Mouse (Mus musculus): ENCODE measurements around the gene Rpl38. TPM values are rescaled to one million over a fixed set of nuclear protein-coding genes. Genes with fewer than 3 reads are reported as not detected.

Rpl38 gene
- polyA plus RNA-seq, 1 experiment from 2014 or later = 1,275 TPM

- Histone ChIP-seq H3K4me2 (ENCODE audit: low read length) (peak overlapping the region; percentile 32; the same call in 1 of the 2 replicates), H3K4me3 (ENCODE audit: low read depth, low read length) (no peak overlapping the region), H3K36me3 (ENCODE audit: control insufficient read depth, insufficient read depth, low read length) (no peaks in the 10 kb centered on the region), H3K27me3 (replicated peaks; ENCODE audit: control insufficient read depth, insufficient read depth, low read length) (0 out of 2 replicates have a peak, but pooled peaks cover 7% of the 10 kb centered on the region), H3K4me1 (replicated peaks; ENCODE audit: control insufficient read depth, insufficient read depth, low read length) (peaks cover 6% of the 10 kb centered on the region), H3K27ac (ENCODE audit: low read depth) (no peak overlapping the region), H3K9me3 (ENCODE audit: control insufficient read depth, low read length) (no peaks in the 10 kb centered on the region), H3K9ac (ENCODE audit: low read length) (no peak overlapping the region)
- ATAC-seq (replicated peaks; ENCODE audit: low FRiP score, low TSS enrichment, low read depth) = 0 out of 2 replicates have a peak, but pooled peaks have one; percentile 13
- no peak for DNase-seq (ENCODE audit: low spot score)
- 57% methylated on average over 35 of the region's 35 CpGs for WGBS
These were observed 31.4 kb upstream of the Rpl38 start for GRCm38 (mm10) chr11:114636727-114637505.

- H3K27ac ChIP-seq (ENCODE audit: low read depth) = no peak overlapping the region
- no peak overlapping the region for H3K4me2 ChIP-seq (ENCODE audit: low read length)
- ATAC-seq (replicated peaks; ENCODE audit: low FRiP score, low TSS enrichment, low read depth) (no peak), DNase-seq (ENCODE audit: low spot score) (no peak)
- H3K9ac ChIP-seq (ENCODE audit: low read length) = no peak overlapping the region
- H3K9me3 ChIP-seq (ENCODE audit: control insufficient read depth, low read length) = no peaks in the 10 kb centered on the region
- H3K36me3 ChIP-seq (ENCODE audit: control insufficient read depth, insufficient read depth, low read length) = no peaks in the 10 kb centered on the region
- H3K4me3 ChIP-seq (ENCODE audit: low read depth, low read length) = no peak overlapping the region
- peaks cover 6% of the 10 kb centered on the region for H3K4me1 ChIP-seq (replicated peaks; ENCODE audit: control insufficient read depth, insufficient read depth, low read length)
- 62% methylated on average over 10 of the region's 10 CpGs for WGBS
- 0 out of 2 replicates have a peak, but pooled peaks cover 7% of the 10 kb centered on the region for H3K27me3 ChIP-seq (replicated peaks; ENCODE audit: control insufficient read depth, insufficient read depth, low read length)
These were observed 29.6 kb upstream of the Rpl38 start for GRCm38 (mm10) chr11:114638647-114639290.

GRCm38 (mm10) chr11:114639681-114640103 is 28.6 kb upstream of the Rpl38 start:
- WGBS = 9% methylated on average over 19 of the region's 19 CpGs
- Histone ChIP-seq H3K27ac (ENCODE audit: low read depth) (no peak overlapping the region), H3K4me2 (ENCODE audit: low read length) (no peak overlapping the region), H3K9ac (ENCODE audit: low read length) (no peak overlapping the region), H3K9me3 (ENCODE audit: control insufficient read depth, low read length) (no peaks in the 10 kb centered on the region), H3K4me3 (ENCODE audit: low read depth, low read length) (no peak overlapping the region), H3K27me3 (replicated peaks; ENCODE audit: control insufficient read depth, insufficient read depth, low read length) (0 out of 2 replicates have a peak, but pooled peaks cover 7% of the 10 kb centered on the region), H3K36me3 (ENCODE audit: control insufficient read depth, insufficient read depth, low read length) (no peaks in the 10 kb centered on the region), H3K4me1 (replicated peaks; ENCODE audit: control insufficient read depth, insufficient read depth, low read length) (peaks cover 6% of the 10 kb centered on the region)
- DNase-seq (ENCODE audit: low spot score) (no peak), ATAC-seq (replicated peaks; ENCODE audit: low FRiP score, low TSS enrichment, low read depth) (0 out of 2 replicates have a peak, but pooled peaks have one; percentile 37)

GRCm38 (mm10) chr11:114640658-114641057 is 27.7 kb upstream of the Rpl38 start:
- Histone ChIP-seq H3K36me3 (ENCODE audit: control insufficient read depth, insufficient read depth, low read length) (no peaks in the 10 kb centered on the region), H3K27me3 (replicated peaks; ENCODE audit: control insufficient read depth, insufficient read depth, low read length) (0 out of 2 replicates have a peak, but pooled peaks cover 7% of the 10 kb centered on the region), H3K4me3 (ENCODE audit: low read depth, low read length) (no peak overlapping the region), H3K9me3 (ENCODE audit: control insufficient read depth, low read length) (no peaks in the 10 kb centered on the region), H3K4me1 (replicated peaks; ENCODE audit: control insufficient read depth, insufficient read depth, low read length) (peaks cover 6% of the 10 kb centered on the region), H3K27ac (ENCODE audit: low read depth) (no peak overlapping the region), H3K4me2 (ENCODE audit: low read length) (no peak overlapping the region), H3K9ac (ENCODE audit: low read length) (no peak overlapping the region)
- 38% methylated on average over 6 of the region's 6 CpGs for WGBS
- ATAC-seq (replicated peaks; ENCODE audit: low FRiP score, low TSS enrichment, low read depth) = no peak
- DNase-seq (ENCODE audit: low spot score) = no peak

GRCm38 (mm10) chr11:114641136-114641535 is 27.2 kb upstream of the Rpl38 start:
- Histone ChIP-seq H3K4me1 (replicated peaks; ENCODE audit: control insufficient read depth, insufficient read depth, low read length) (peaks cover 6% of the 10 kb centered on the region), H3K27ac (ENCODE audit: low read depth) (no peak overlapping the region), H3K4me3 (ENCODE audit: low read depth, low read length) (no peak overlapping the region), H3K36me3 (ENCODE audit: control insufficient read depth, insufficient read depth, low read length) (no peaks in the 10 kb centered on the region), H3K9ac (ENCODE audit: low read length) (no peak overlapping the region), H3K4me2 (ENCODE audit: low read length) (no peak overlapping the region), H3K27me3 (replicated peaks; ENCODE audit: control insufficient read depth, insufficient read depth, low read length) (0 out of 2 replicates have a peak, but pooled peaks cover 7% of the 10 kb centered on the region), H3K9me3 (ENCODE audit: control insufficient read depth, low read length) (no peaks in the 10 kb centered on the region)
- WGBS = 76% methylated on average over 8 of the region's 8 CpGs
- ATAC-seq (replicated peaks; ENCODE audit: low FRiP score, low TSS enrichment, low read depth) (no peak), DNase-seq (ENCODE audit: low spot score) (no peak)

GRCm38 (mm10) chr11:114642184-114642583 is 26.1 kb upstream of the Rpl38 start:
- no peak; the same call in 1 of the 2 replicates for ATAC-seq (replicated peaks; ENCODE audit: low FRiP score, low TSS enrichment, low read depth)

GRCm38 (mm10) chr11:114642926-114643325 is 25.4 kb upstream of the Rpl38 start:
- peaks cover 6% of the 10 kb centered on the region for H3K4me1 ChIP-seq (replicated peaks; ENCODE audit: control insufficient read depth, insufficient read depth, low read length)
- ATAC-seq (replicated peaks; ENCODE audit: low FRiP score, low TSS enrichment, low read depth) (no peak), DNase-seq (ENCODE audit: low spot score) (no peak)
- H3K4me2 ChIP-seq (ENCODE audit: low read length) = no peak overlapping the region
- H3K9me3 ChIP-seq (ENCODE audit: control insufficient read depth, low read length) = peaks cover 5% of the 10 kb centered on the region; the same call in 1 of the 2 replicates
- 78% methylated on average over 11 of the region's 11 CpGs for WGBS
- no peak overlapping the region for H3K4me3 ChIP-seq (ENCODE audit: low read depth, low read length)
- no peaks in the 10 kb centered on the region for H3K36me3 ChIP-seq (ENCODE audit: control insufficient read depth, insufficient read depth, low read length)
- no peak overlapping the region for H3K9ac ChIP-seq (ENCODE audit: low read length)
- 0 out of 2 replicates have a peak, but pooled peaks cover 7% of the 10 kb centered on the region for H3K27me3 ChIP-seq (replicated peaks; ENCODE audit: control insufficient read depth, insufficient read depth, low read length)
- H3K27ac ChIP-seq (ENCODE audit: low read depth) = no peak overlapping the region

More at GRCm38 (mm10) chr11:114642184-114642583, 26.1 kb upstream of the Rpl38 start:
- no peak overlapping the region for H3K4me3 ChIP-seq (ENCODE audit: low read depth, low read length)
- peaks cover 6% of the 10 kb centered on the region for H3K4me1 ChIP-seq (replicated peaks; ENCODE audit: control insufficient read depth, insufficient read depth, low read length)
- no peak overlapping the region for H3K9ac ChIP-seq (ENCODE audit: low read length)
- peaks cover 5% of the 10 kb centered on the region; the same call in 1 of the 2 replicates for H3K9me3 ChIP-seq (ENCODE audit: control insufficient read depth, low read length)
- H3K4me2 ChIP-seq (ENCODE audit: low read length) = no peak overlapping the region
- no peak overlapping the region for H3K27ac ChIP-seq (ENCODE audit: low read depth)
- no peak for DNase-seq (ENCODE audit: low spot score)
- 58% methylated on average over 12 of the region's 12 CpGs for WGBS
- H3K36me3 ChIP-seq (ENCODE audit: control insufficient read depth, insufficient read depth, low read length) = no peaks in the 10 kb centered on the region
- 0 out of 2 replicates have a peak, but pooled peaks cover 7% of the 10 kb centered on the region for H3K27me3 ChIP-seq (replicated peaks; ENCODE audit: control insufficient read depth, insufficient read depth, low read length)

- H3K9me3 ChIP-seq (ENCODE audit: control insufficient read depth, low read length) = peaks cover 5% of the 10 kb centered on the region; the same call in 1 of the 2 replicates
- 0 out of 2 replicates have a peak, but pooled peaks cover 5% of the 10 kb centered on the region for H3K27me3 ChIP-seq (replicated peaks; ENCODE audit: control insufficient read depth, insufficient read depth, low read length)
- no peak for DNase-seq (ENCODE audit: low spot score)
- ATAC-seq (replicated peaks; ENCODE audit: low FRiP score, low TSS enrichment, low read depth) = no peak
- H3K4me1 ChIP-seq (replicated peaks; ENCODE audit: control insufficient read depth, insufficient read depth, low read length) = peaks cover 6% of the 10 kb centered on the region
- no peak overlapping the region for H3K27ac ChIP-seq (ENCODE audit: low read depth)
- no peak overlapping the region for H3K9ac ChIP-seq (ENCODE audit: low read length)
- no peak overlapping the region for H3K4me2 ChIP-seq (ENCODE audit: low read length)
- no peak overlapping the region for H3K4me3 ChIP-seq (ENCODE audit: low read depth, low read length)
- 46% methylated on average over 2 of the region's 2 CpGs for WGBS
- H3K36me3 ChIP-seq (ENCODE audit: control insufficient read depth, insufficient read depth, low read length) = no peaks in the 10 kb centered on the region
These were observed 24.2 kb upstream of the Rpl38 start for GRCm38 (mm10) chr11:114644122-114644521.

All from intestine, embryonic 14.5 days (tissue).